Mouse (Mus musculus): ENCODE results near the gene Rpl18.

- TF ChIP-seq CTCF (IDR thresholded peaks at IDR 0.05; ENCODE audit: low read depth) (no peak), EP300 (optimal IDR thresholded peaks at IDR 0.05) (no peak)
Observed at GRCm38 (mm10) chr7:45695098-45695497, 20.2 kb upstream of the Rpl18 start.

Data from stomach, postnatal 0 days (tissue).